ENCODE assay signal across 8 mouse cellular contexts in the genomic region with DNA sequence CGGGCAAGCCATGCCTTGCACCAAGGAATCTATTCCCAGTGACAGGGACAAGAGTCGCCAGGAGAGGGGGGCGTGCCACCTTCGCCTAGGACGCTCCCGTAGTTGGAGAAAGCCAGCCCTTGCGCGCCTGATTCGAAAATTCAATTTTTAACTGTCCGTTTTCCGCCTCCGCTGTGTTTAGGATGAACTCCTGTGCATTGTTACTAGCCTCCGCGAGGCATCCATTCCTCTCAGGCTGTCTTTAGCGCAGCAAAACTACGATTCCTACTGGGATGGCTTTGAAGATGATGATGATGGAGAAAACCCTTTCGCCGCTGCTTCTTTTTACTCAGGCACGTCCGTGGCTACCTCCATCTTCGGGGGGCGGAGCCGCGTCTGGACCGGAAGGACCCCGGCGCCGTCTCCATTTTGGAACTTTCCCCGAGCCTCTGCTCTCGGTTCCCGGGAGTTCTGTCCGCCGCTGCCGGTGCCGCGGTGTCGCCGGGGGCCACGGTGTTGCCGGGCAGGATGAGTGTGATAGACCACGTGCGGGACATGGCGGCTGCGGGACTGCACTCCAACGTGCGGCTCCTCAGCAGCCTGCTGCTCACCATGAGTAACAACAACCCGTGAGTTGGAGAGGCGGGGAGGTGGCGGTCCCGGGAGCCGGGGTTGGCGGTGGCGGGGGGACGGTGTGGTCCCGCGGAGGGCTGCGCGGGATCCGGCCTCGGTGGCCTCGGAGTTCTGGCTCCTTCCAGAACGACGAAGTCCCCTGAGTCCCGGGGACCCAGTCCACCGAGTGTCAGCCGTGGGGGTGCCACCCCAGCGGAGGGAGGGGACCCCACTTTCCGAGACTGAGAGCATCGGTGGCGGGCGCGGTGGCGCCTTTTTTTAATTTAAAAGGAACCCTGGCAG. TPM values are rescaled to one million over a fixed set of nuclear protein-coding genes. Genes with fewer than 3 reads are reported as not detected.
DNase-seq lines count a peak whose midpoint lies in the region; ATAC-seq and TF ChIP-seq lines count a peak whose summit lies in the region.

No protein-coding gene starts in this region.

- peak; percentile 93 for ATAC-seq in kidney, embryonic 15.5 days (replicated peaks; ENCODE audit: low FRiP score)
- peak; percentile 89 for ATAC-seq in monocyte, adult 5-6 weeks (replicated peaks; ENCODE audit: insufficient number of reproducible peaks, low FRiP score, low TSS enrichment, poor library complexity, severe bottlenecking)

- DNase-seq in A20 (ENCODE audit: low read depth, low spot score) = peak; percentile 95
- peak; percentile 95 for DNase-seq in heart, embryonic 10.5 days (ENCODE audit: low spot score)
- DNase-seq in liver = peak; percentile 88
- DNase-seq in spleen, postnatal 4 days (ENCODE audit: low spot score in 2 of 2) = peak; percentile 92 to 97

- H3K4me1 ChIP-seq in bone marrow macrophage, adult 2 months (ENCODE audit: control insufficient read depth, insufficient read depth, low read length) = peaks cover 7% of the 10 kb centered on the region
- no peaks in the 10 kb centered on the region; the same call in 1 of the 2 replicates for H3K4me1 ChIP-seq in embryonic fibroblast, embryonic 13.5 days (ENCODE audit: control insufficient read depth, insufficient read depth, low read length)
- peaks cover 16% of the 10 kb centered on the region for H3K4me1 ChIP-seq in heart, embryonic 10.5 days
- H3K4me1 ChIP-seq in kidney, embryonic 15.5 days = peaks cover 27% of the 10 kb centered on the region

- peaks cover 12% of the 10 kb centered on the region; the same call in 1 of the 2 replicates for H3K36me3 ChIP-seq in heart, embryonic 10.5 days
- H3K36me3 ChIP-seq in kidney, embryonic 15.5 days = peaks cover 6% of the 10 kb centered on the region

- H3K4me3 ChIP-seq in bone marrow macrophage, adult 2 months (ENCODE audit: insufficient read depth, low read length) = peak overlapping the region; percentile 94
- H3K4me3 ChIP-seq in embryonic fibroblast, embryonic 13.5 days (ENCODE audit: insufficient read depth, low read length) = peak overlapping the region; percentile 87
- H3K4me3 ChIP-seq in heart, embryonic 10.5 days = peak overlapping the region; percentile 90
- peak overlapping the region; percentile 87 for H3K4me3 ChIP-seq in kidney, embryonic 15.5 days (replicated peaks)

- peak overlapping the region; percentile 90 for H3K9ac ChIP-seq in kidney, embryonic 15.5 days

- H3K4me2 ChIP-seq in kidney, embryonic 15.5 days = peak overlapping the region; percentile 85

- no peak for TF ChIP-seq POLR2A in bone marrow macrophage, adult 2 months (IDR thresholded peaks at IDR 0.05; ENCODE audit: borderline replicate concordance, low read depth, low read length)
- peak; percentile 73 for TF ChIP-seq POLR2A in embryonic fibroblast, embryonic 13.5 days (IDR thresholded peaks at IDR 0.05; ENCODE audit: low read depth, low read length)

- no peaks in the 10 kb centered on the region for H3K9me3 ChIP-seq in heart, embryonic 10.5 days
- no peaks in the 10 kb centered on the region for H3K9me3 ChIP-seq in kidney, embryonic 15.5 days (replicated peaks)

- H3K27ac ChIP-seq in bone marrow macrophage, adult 2 months (ENCODE audit: insufficient read depth, low read depth, low read length) = peak overlapping the region; percentile 72
- H3K27ac ChIP-seq in embryonic fibroblast, embryonic 13.5 days (ENCODE audit: insufficient read depth, low read length) = peak overlapping the region; percentile 89
- H3K27ac ChIP-seq in heart, embryonic 10.5 days = peak overlapping the region; percentile 90
- H3K27ac ChIP-seq in kidney, embryonic 15.5 days = peak overlapping the region; percentile 94

- H3K27me3 ChIP-seq in heart, embryonic 10.5 days (ENCODE audit: insufficient read depth, poor library complexity, severe bottlenecking) = no peaks in the 10 kb centered on the region
- H3K27me3 ChIP-seq in kidney, embryonic 15.5 days = no peaks in the 10 kb centered on the region

- no peak for TF ChIP-seq CTCF in bone marrow macrophage, adult 2 months (IDR thresholded peaks at IDR 0.05; ENCODE audit: low read depth, low read length)
- TF ChIP-seq CTCF in embryonic fibroblast, embryonic 13.5 days (IDR thresholded peaks at IDR 0.05; ENCODE audit: borderline replicate concordance, insufficient read depth, low read length) = no peak

- under 1% methylated on average over 73 of the region's 73 CpGs for WGBS in heart, embryonic 10.5 days
- WGBS in kidney, embryonic 15.5 days = under 1% methylated on average over 73 of the region's 73 CpGs

RNA-seq across cellular contexts. Expression of gene Anapc7, which starts 0.8 kb away (rescaled TPM):
- 19.6 and 22.2 TPM in 2 replicates for polyA plus RNA-seq in bone marrow macrophage, adult 2 months (2012; ENCODE audit: insufficient read depth, insufficient read length, missing spikeins)
- polyA plus RNA-seq in embryonic fibroblast, embryonic 13.5 days (2011; ENCODE audit: insufficient read length, low read depth, missing spikeins) = 31.9 and 35.5 TPM in 2 replicates
- 41.4 and 44.2 TPM in 2 replicates for polyA plus RNA-seq in heart, embryonic 10.5 days (2016; fragmentation: Nextera tagmentation; extraction: Ambion mirVana)
- polyA plus RNA-seq in kidney, embryonic 15.5 days (2015; fragmentation: Nextera tagmentation; extraction: Ambion mirVana) = 44.4 and 46.9 TPM in 2 replicates
- 14.2 to 35.4 TPM (median 20.5 TPM) in 3 replicates for total RNA-seq in monocyte, adult 5-6 weeks (2017)

RNA-seq across cellular contexts. Expression of gene Arpc3, which starts 30.6 kb away (rescaled TPM):
- 741 and 780 TPM in 2 replicates for polyA plus RNA-seq in bone marrow macrophage, adult 2 months (2012; ENCODE audit: insufficient read depth, insufficient read length, missing spikeins)
- polyA plus RNA-seq in embryonic fibroblast, embryonic 13.5 days (2011; ENCODE audit: insufficient read length, low read depth, missing spikeins) = 275 and 314 TPM in 2 replicates
- polyA plus RNA-seq in heart, embryonic 10.5 days (2016; fragmentation: Nextera tagmentation; extraction: Ambion mirVana) = 82.8 and 108 TPM in 2 replicates
- polyA plus RNA-seq in kidney, embryonic 15.5 days (2015; fragmentation: Nextera tagmentation; extraction: Ambion mirVana) = 131 and 169 TPM in 2 replicates
- 945 to 1,364 TPM (median 1,320 TPM) in 3 replicates for total RNA-seq in monocyte, adult 5-6 weeks (2017)

RNA-seq across cellular contexts. Expression of gene Fam216a, which starts 50.2 kb away (rescaled TPM):
- polyA plus RNA-seq in bone marrow macrophage, adult 2 months (2012; ENCODE audit: insufficient read depth, insufficient read length, missing spikeins) = 8.3 and 11.5 TPM in 2 replicates
- 50.6 and 57.2 TPM in 2 replicates for polyA plus RNA-seq in embryonic fibroblast, embryonic 13.5 days (2011; ENCODE audit: insufficient read length, low read depth, missing spikeins)
- polyA plus RNA-seq in heart, embryonic 10.5 days (2016; fragmentation: Nextera tagmentation; extraction: Ambion mirVana) = 69.5 and 80.8 TPM in 2 replicates
- 57.6 and 63.6 TPM in 2 replicates for polyA plus RNA-seq in kidney, embryonic 15.5 days (2015; fragmentation: Nextera tagmentation; extraction: Ambion mirVana)
- total RNA-seq in monocyte, adult 5-6 weeks (2017) = 2.2 to 7.9 TPM (median 5.5 TPM) in 3 replicates

RNA-seq across cellular contexts. Expression of gene Gpn3, which starts 50.6 kb away (rescaled TPM):
- polyA plus RNA-seq in bone marrow macrophage, adult 2 months (2012; ENCODE audit: insufficient read depth, insufficient read length, missing spikeins) = 16.9 and 19.7 TPM in 2 replicates
- polyA plus RNA-seq in embryonic fibroblast, embryonic 13.5 days (2011; ENCODE audit: insufficient read length, low read depth, missing spikeins) = 16.7 and 19.1 TPM in 2 replicates
- polyA plus RNA-seq in heart, embryonic 10.5 days (2016; fragmentation: Nextera tagmentation; extraction: Ambion mirVana) = 70.5 and 83.4 TPM in 2 replicates
- 69.7 and 74.6 TPM in 2 replicates for polyA plus RNA-seq in kidney, embryonic 15.5 days (2015; fragmentation: Nextera tagmentation; extraction: Ambion mirVana)
- 42.8 to 46.5 TPM (median 45.0 TPM) in 3 replicates for total RNA-seq in monocyte, adult 5-6 weeks (2017)

Comparison
In these comparisons a context has a peak if more than half of its experiments do, and no peak if none do; other contexts are left out.
1. Peak in every context shown above with its lines: DNase-seq, ATAC-seq, H3K4me3 ChIP-seq and H3K27ac ChIP-seq.